Mouse (Mus musculus) megakaryocyte-erythroid progenitor cell, adult 5-6 weeks (primary cell): ENCODE measurements around the gene Gm10153. TPM values are rescaled to one million over a fixed set of nuclear protein-coding genes. Genes with fewer than 3 reads are reported as not detected.
"Not testable (repeated sequence)": the region's sequence is repeated elsewhere in the genome, so short reads cannot be mapped to it uniquely, and the experiment has no call there.

Experiments
- ATAC-seq: replicated peaks from 2 replicates; pipeline ENCODE4 v1.8.0; 2016; ENCODE audit warnings: mild to moderate bottlenecking, inconsistent platforms; ENCODE audit not compliant: severe bottlenecking, poor library complexity, low FRiP score, low TSS enrichment
- total RNA-seq, 2 experiments: library from RNA; stranded (forward) in 1 of 2; stranded (reverse) in 1 of 2; fragments of 200-1000, 215-1000 nt in 1 of 2; fragments of >200 nt in 1 of 2; fragmentation: Nextera tagmentation in 1 of 2; gene quantifications; 2 replicates each; pipeline ENCODE4 v1.2.3; 2014 to 2017

The Gm10153 gene
- total RNA-seq, 2 experiments from 2014 or later = not detected

DNA sequence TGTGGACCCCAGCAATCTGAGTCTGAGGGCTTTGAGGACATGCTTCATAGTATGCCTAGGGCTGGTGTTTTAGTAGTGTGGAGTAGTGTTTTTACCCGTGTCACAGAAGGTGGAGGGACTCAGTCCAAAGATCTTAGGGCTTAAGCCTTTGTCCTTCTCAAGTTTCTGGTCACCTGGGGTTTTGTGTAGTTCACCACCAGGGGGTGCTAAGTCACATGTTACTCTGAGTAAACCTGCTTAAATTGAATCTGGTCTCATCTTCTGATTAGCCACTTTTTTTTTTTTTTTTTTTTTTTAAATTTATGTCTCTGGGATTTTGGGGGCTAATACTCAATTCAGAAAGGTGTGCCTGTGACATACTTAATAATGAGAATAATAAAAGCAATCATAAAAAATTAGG, 44.2 kb downstream of the Gm10153 start:
- ATAC-seq = peak; percentile 70

DNA sequence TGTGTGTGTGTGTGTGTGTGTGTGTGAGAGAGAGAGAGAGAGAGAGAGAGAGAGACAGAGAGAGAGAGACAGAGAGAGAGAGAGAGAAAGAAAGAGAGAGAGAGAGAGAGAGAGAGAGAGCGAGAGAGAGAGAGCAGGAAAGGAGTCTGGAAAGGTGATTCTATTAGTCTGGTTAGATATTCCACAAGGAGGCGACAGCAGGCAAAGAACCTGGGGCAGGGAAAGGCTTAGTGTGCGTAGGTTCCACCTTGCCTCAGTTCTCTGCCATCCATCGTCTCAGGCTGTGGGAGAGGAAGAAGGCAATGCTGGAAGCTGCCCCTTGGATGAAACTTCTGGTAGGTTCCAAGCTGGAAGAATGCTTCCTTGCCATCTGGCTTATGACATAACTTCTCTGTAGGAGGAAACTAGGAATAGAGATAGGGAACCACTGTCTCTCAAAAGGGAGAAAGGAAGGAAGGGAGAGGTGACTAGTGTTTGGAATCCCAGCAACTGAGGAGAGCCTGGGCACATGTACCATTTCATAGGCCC, 44.7 kb downstream of the Gm10153 start:
- ATAC-seq = no peak

- no peak for ATAC-seq
These were observed 45.7 kb downstream of the Gm10153 start, which contains the start of gene Gm45337 for GRCm38 (mm10) chr7:142144507-142144906. Gene Gm45337 (minus strand): TSS chr7:142144607.

DNA sequence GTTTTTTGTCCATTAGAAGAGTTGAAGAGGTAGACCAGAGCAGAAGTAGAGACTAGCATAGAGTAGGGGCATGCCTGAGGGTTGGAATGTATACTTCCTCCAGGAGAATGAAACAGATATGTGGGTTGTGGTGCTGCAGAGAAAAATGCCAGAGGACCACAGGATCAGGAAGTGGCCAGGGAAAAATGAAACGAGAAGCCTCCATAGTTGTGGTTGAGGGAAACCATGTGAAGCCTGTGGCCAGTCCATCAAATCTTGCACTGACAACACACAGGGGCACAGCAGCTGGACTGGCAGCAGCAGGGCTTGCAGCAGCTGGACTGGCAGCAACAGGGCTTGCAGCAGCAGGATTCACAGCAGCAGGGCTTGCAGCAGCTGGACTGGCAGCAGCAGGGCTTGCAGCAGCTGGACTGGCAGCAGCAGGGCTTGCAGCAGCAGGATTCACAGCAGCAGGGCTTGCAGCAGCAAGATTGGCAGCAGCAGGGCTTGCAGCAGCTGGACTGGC, 46.6 kb downstream of the Gm10153 start:
- not testable (repeated sequence) for ATAC-seq

- no peak for ATAC-seq
These were observed 49.5 kb downstream of the Gm10153 start for GRCm38 (mm10) chr7:142140696-142141095.

Other genes starting within 250 kb of the Gm10153 start
- not detected in 2 replicates for gene Brsk2, start 240.6 kb downstream of the Gm10153 start, total RNA-seq (2014; fragmentation: Nextera tagmentation)
- gene Brsk2, start 240.6 kb downstream of the Gm10153 start, total RNA-seq (2017) = 0.05 TPM in 1 of 2 replicates, not detected in the other
- 39.5 and 41.5 TPM in 2 replicates for gene Mob2, start 129.3 kb downstream of the Gm10153 start, total RNA-seq (2014; fragmentation: Nextera tagmentation)
- 36.2 and 37.3 TPM in 2 replicates for gene Mob2, start 129.3 kb downstream of the Gm10153 start, total RNA-seq (2017)
- 0.25 TPM in 1 of 2 replicates, not detected in the other for gene Dusp8, start 94.5 kb downstream of the Gm10153 start, total RNA-seq (2014; fragmentation: Nextera tagmentation)
- gene Dusp8, start 94.5 kb downstream of the Gm10153 start, total RNA-seq (2017) = 0.04 and 1.1 TPM in 2 replicates
- gene Gm45618, start 69.7 kb downstream of the Gm10153 start, total RNA-seq (2014; fragmentation: Nextera tagmentation) = not detected in 2 replicates
- gene Gm45618, start 69.7 kb downstream of the Gm10153 start, total RNA-seq (2017) = not detected in 2 replicates
- gene Gm39115, start 54.4 kb downstream of the Gm10153 start, total RNA-seq (2014; fragmentation: Nextera tagmentation) = not detected in 2 replicates
- not detected in 2 replicates for gene Gm39115, start 54.4 kb downstream of the Gm10153 start, total RNA-seq (2017)
- gene Gm45337, start 45.8 kb downstream of the Gm10153 start, total RNA-seq (2014; fragmentation: Nextera tagmentation) = not detected in 2 replicates
- gene Gm45337, start 45.8 kb downstream of the Gm10153 start, total RNA-seq (2017) = not detected in 2 replicates
- not detected in 2 replicates for gene Gm29735, start 33.3 kb downstream of the Gm10153 start, total RNA-seq (2014; fragmentation: Nextera tagmentation)
- not detected in 2 replicates for gene Gm29735, start 33.3 kb downstream of the Gm10153 start, total RNA-seq (2017)
- not detected in 2 replicates for gene Gm4553, start 24.6 kb downstream of the Gm10153 start, total RNA-seq (2014; fragmentation: Nextera tagmentation)
- gene Gm4553, start 24.6 kb downstream of the Gm10153 start, total RNA-seq (2017) = not detected in 2 replicates
- gene Krtap5-2, start 14.4 kb downstream of the Gm10153 start, total RNA-seq (2014; fragmentation: Nextera tagmentation) = not detected in 2 replicates
- gene Krtap5-2, start 14.4 kb downstream of the Gm10153 start, total RNA-seq (2017) = not detected in 2 replicates
- gene Krtap5-3, start 11.0 kb upstream of the Gm10153 start, total RNA-seq (2014; fragmentation: Nextera tagmentation) = not detected in 2 replicates
- not detected in 2 replicates for gene Krtap5-3, start 11.0 kb upstream of the Gm10153 start, total RNA-seq (2017)
- gene Gm7579, start 21.5 kb upstream of the Gm10153 start, total RNA-seq (2014; fragmentation: Nextera tagmentation) = not detected in 2 replicates
- gene Gm7579, start 21.5 kb upstream of the Gm10153 start, total RNA-seq (2017) = not detected in 2 replicates
- not detected in 2 replicates for gene Krtap5-5, start 39.6 kb upstream of the Gm10153 start, total RNA-seq (2014; fragmentation: Nextera tagmentation)
- not detected in 2 replicates for gene Krtap5-5, start 39.6 kb upstream of the Gm10153 start, total RNA-seq (2017)
- gene Gm40460, start 50.7 kb upstream of the Gm10153 start, total RNA-seq (2014; fragmentation: Nextera tagmentation) = not detected in 2 replicates
- gene Gm40460, start 50.7 kb upstream of the Gm10153 start, total RNA-seq (2017) = not detected in 2 replicates
- not detected in 2 replicates for gene Gm2431, start 68.0 kb upstream of the Gm10153 start, total RNA-seq (2014; fragmentation: Nextera tagmentation)
- not detected in 2 replicates for gene Gm2431, start 68.0 kb upstream of the Gm10153 start, total RNA-seq (2017)
- gene Gm4559, start 84.0 kb upstream of the Gm10153 start, total RNA-seq (2014; fragmentation: Nextera tagmentation) = not detected in 2 replicates
- not detected in 2 replicates for gene Gm4559, start 84.0 kb upstream of the Gm10153 start, total RNA-seq (2017)
- not detected in 2 replicates for gene Krtap5-1, start 106.7 kb upstream of the Gm10153 start, total RNA-seq (2014; fragmentation: Nextera tagmentation)
- gene Krtap5-1, start 106.7 kb upstream of the Gm10153 start, total RNA-seq (2017) = not detected in 2 replicates
- not detected in 2 replicates for gene Krtap5-4, start 113.2 kb upstream of the Gm10153 start, total RNA-seq (2014; fragmentation: Nextera tagmentation)
- gene Krtap5-4, start 113.2 kb upstream of the Gm10153 start, total RNA-seq (2017) = not detected in 2 replicates
- 2.3 TPM in 1 of 2 replicates, not detected in the other for gene Ifitm10, start 183.4 kb upstream of the Gm10153 start, total RNA-seq (2014; fragmentation: Nextera tagmentation)
- gene Ifitm10, start 183.4 kb upstream of the Gm10153 start, total RNA-seq (2017) = not detected in 2 replicates
- gene Gm49369, start 192.3 kb upstream of the Gm10153 start, total RNA-seq (2014; fragmentation: Nextera tagmentation) = not detected in 2 replicates
- gene Gm49369, start 192.3 kb upstream of the Gm10153 start, total RNA-seq (2017) = 32.8 TPM in 1 of 2 replicates, not detected in the other
- 129 and 174 TPM in 2 replicates for gene Ctsd, start 197.6 kb upstream of the Gm10153 start, total RNA-seq (2014; fragmentation: Nextera tagmentation)
- 136 and 174 TPM in 2 replicates for gene Ctsd, start 197.6 kb upstream of the Gm10153 start, total RNA-seq (2017)
- 2.0 TPM in 1 of 2 replicates, not detected in the other for gene Syt8, start 244.5 kb upstream of the Gm10153 start, total RNA-seq (2014; fragmentation: Nextera tagmentation)
- not detected in 2 replicates for gene Syt8, start 244.5 kb upstream of the Gm10153 start, total RNA-seq (2017)